Mouse (Mus musculus) myocyte (in vitro differentiated cells): ENCODE data around the gene Milr1.

ENCODE experiments used
- MAX ChIP-seq: IDR thresholded peaks from one replicate; pipeline ENCODE4 v1.6.1; 2011; ENCODE audit warnings: low read depth, mild to moderate bottlenecking, control low read depth
- MYOG ChIP-seq, 3 experiments: IDR thresholded peaks; one replicate each; pipeline ENCODE4 v1.6.1; 2011; ENCODE audit warnings: control low read depth in 2 of 3, low read depth in 2 of 3, mild to moderate bottlenecking in 2 of 3; ENCODE audit not compliant: insufficient read length in 2 of 3, control insufficient read depth in 1 of 3, insufficient read depth in 1 of 3

GRCm38 (mm10) chr11:106741826-106742225, 9.2 kb upstream of the Milr1 start:
- no peak for TF ChIP-seq MAX
- no peak for TF ChIP-seq MYOG (IDR thresholded peaks at IDR 0.05; ENCODE audit: control insufficient read depth in 1 of 3, insufficient read depth in 1 of 3, insufficient read length in 2 of 3, low read depth in 2 of 3)
